Mouse (Mus musculus): ENCODE measurements at regions not wholly inside any gene's neighbourhood (a gene's known extent, or its start where the extent isn't known, plus 50 kb on each side); places are given as distances from the start of the nearest gene placed in this dataset.

DNA sequence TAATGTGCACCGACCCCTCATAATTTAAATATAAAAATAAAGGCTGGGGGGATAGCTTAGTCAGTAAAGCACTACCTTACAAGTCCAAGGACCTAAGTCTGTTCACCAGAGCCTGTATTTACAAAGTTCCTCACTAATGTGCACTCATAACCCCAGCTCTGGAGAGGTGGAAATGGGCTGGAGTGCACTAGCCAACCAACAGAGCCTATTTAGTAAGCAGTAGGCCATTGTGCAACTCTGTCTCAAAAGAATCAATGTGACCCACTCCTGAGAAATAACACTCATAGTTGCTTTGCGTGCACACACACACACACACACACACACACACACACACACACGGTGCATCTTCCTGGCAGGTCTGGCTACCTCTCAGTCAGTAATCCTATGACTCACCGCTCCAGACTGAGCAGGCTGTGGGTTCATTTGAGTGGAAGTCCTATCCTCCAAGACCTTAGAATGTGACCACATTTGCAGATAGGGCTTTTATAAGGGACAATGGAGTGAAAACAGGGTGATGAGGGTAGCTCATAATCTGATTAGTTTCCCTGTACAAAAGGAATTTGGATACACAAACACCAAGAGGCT lies 256.9 kb downstream of the Bcor start:
- no peak for DNase-seq (ENCODE audit: low read depth, low spot score)

GRCm38 (mm10) chrX:11905231-11905630 lies 254.9 kb downstream of the Bcor start:
- DNase-seq (ENCODE audit: low read depth, low spot score) = no peak

DNA sequence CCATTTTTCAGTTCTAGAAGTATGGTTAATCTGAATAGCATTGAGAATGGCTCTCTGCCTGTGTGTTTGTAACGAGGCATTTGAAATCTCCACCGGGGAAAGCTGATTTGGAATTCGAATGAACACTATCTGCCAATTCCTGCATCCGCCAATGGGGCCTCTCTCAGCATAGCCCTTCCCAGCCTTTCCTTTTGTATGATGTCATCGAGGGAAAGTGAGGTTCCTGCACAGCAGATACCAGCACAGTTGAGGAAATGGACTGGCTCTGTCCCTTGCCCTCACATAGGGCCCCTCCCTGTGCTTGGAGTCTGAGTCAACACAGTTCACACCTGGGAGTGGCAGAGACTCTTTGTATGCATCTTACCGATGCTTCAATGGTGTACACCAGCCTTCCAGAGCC lies 253.0 kb downstream of the Bcor start:
- no peak for DNase-seq (ENCODE audit: low read depth, low spot score)

GRCm38 (mm10) chrX:11915984-11916383 lies 244.2 kb downstream of the Bcor start:
- DNase-seq (ENCODE audit: low read depth, low spot score) = no peak

DNA sequence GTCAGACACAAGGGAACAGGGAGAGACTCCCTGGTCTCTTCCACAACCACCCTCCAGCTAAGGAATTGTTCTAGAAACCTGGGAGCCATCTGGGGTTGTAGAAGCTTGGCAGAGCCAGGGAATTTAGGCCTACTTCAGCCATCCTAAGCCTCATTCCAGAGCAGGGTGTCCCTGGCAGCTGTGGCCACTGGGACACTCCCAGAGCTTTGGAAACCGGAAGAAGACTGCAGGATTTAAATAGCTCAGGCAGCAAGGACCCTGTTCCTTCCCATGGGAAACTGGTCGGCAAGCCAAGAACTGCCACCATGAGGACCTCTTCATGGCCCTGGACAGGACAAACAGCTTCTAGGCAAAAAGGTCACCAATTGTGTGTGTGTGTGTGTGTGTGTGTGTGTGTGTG lies 239.9 kb downstream of the Bcor start:
- DNase-seq (ENCODE audit: low read depth, low spot score) = no peak

DNA sequence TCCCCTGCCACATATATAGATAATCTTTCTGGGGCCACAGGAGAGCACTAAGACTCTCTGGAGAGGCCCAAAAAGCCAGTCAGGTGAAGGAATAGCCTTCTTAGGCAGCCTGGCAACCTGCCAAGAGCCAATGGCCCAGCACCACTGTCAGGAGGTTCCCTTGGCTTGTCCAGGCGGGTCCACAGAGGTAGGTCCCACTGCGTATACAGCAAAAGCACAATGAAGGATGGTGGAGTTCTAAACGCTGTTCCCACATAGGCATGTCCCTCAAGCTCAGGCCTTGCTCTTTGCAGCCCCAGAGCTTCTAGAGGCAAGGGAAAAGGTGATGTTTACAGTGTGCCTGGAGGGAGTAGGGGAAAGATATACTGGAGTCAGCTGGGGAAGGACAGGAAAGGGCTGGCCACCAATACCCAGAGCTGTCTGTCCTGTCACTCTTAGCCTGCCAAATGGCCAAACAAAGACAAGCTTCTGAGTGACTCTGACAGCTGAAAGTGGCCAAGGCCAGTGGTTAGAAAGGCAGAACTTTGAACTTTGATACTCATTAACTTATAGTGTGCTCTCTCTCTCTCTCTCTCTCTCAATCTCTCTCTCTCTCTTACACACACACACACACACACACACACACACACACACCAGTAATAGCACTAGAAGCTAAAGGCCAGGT lies 235.4 kb downstream of the Bcor start:
- no peak for DNase-seq (ENCODE audit: low read depth, low spot score)

- no peak for DNase-seq (ENCODE audit: low read depth, low spot score)
These were observed 233.2 kb downstream of the Bcor start for GRCm38 (mm10) chrX:11926868-11927535.

DNA sequence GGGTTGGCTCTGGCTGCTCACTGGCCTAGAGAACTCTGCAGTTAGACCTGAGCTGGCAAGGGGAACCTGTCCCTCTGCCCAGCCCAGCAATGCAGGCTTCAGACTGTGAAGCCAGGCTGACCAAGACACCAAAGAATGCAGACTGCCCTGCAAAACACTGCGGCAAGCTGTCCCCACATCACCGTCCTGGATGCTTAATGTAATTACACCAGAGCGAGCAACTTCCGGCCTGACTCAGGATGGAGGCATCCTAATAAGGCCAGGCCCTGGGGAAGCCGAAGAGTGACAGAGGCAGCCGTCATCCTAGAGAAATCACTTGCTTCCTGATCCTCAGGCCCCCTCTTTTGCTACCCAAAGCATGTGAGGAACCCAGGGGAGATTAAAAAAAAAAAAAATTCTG lies 230.7 kb downstream of the Bcor start:
- DNase-seq (ENCODE audit: low read depth, low spot score) = no peak

GRCm38 (mm10) chrX:11931432-11931831 lies 228.7 kb downstream of the Bcor start:
- no peak for DNase-seq (ENCODE audit: low read depth, low spot score)

DNA sequence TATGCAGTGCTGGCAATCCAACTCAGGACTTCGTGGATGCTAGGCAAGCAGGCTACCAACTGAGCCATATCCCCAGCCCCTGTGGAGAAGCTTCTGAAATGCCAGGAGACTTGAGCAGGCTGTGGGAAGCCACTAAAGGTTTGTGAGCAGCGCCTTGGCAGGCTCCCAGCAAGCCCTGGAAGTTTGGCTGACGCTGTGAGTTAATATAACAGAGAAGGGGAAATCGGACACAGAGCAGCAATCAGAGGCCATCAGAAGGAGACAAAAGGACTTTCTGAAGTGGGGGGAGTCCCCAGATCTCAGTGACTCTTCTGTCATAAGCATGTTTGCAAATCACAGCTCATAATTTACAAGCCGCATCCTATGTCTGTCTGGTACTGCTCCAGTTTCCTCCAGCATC lies 224.8 kb downstream of the Bcor start:
- no peak for DNase-seq (ENCODE audit: low read depth, low spot score)

DNA sequence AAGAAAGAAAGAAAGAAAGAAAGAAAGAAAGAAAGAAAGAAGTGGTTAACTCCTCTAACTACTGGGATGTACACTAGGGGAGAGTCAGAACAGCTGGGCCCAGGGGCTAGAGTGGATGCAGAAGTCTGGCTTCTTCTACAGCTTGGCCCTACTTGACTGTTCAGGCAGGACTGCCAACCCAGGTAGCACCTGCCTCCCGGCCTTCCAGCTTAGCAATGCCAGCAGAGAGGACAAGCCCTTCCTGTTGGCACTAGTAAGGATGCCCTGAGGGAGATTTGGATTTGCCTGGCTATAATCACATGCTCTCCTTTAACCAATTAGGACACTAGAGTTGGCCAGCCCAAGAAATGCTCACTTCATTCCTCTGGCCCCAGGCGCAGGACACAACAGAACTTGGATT lies 219.9 kb downstream of the Bcor start:
- no peak for DNase-seq (ENCODE audit: low read depth, low spot score)

DNA sequence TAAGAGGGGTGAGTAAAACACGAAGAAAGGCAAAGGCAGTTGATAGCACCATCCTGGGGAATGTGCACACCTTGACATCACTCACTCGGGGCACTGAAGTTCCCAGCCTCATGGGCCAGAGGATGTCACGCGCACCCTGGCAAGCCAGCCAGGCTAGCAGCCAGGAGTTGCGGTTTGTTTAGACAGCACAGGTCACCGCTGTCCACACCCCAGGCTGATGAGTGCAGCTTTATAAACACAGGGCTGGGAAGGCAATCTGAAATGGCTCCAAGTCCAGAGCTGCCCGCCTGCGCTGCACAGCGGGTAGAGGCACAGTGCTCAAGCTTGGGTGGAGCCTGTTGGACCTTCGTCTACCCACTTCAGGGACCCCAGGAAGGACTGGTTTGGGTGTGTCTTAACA lies 216.8 kb downstream of the Bcor start:
- DNase-seq (ENCODE audit: low read depth, low spot score) = no peak

DNA sequence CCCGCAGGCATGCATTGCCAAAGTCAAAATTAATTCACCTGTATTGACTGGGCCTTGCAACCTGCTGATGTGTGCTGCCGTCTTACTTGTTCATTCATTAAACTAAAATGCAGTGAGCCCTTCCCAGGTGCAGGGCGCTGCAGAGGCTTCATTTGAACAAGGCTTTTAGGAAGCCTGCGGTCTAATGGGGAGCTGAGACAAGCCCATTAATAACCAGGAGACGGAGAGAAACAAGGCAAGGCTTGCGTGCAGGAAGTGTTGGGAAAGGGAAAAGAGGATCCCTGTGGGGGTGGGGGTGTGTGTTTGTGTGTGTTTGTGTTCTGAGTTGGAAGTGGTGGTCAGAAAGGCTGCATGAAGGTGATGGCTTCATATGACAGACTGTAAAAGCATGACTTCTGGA lies 215.6 kb downstream of the Bcor start:
- no peak for DNase-seq (ENCODE audit: low read depth, low spot score)

DNA sequence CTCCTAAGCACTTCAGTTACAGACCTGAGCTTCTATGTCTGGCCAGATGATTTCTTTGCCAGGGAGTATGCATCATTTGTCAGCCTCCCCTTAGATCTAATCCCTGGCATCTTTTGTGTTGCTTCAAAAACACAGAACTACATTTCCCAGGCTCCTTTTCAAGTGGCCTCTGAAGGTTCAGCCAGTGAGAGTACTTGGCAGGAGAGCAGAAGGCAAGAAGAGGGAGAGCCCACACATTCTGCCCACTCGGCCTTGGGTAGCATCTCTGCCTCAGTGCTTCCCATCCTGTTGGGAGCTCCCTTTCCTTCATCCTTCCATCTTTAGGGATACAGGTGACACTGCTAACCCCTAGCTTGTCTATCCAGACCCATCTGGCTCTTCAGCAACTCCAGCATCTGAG lies 214.9 kb downstream of the Bcor start:
- no peak for DNase-seq (ENCODE audit: low read depth, low spot score)

DNA sequence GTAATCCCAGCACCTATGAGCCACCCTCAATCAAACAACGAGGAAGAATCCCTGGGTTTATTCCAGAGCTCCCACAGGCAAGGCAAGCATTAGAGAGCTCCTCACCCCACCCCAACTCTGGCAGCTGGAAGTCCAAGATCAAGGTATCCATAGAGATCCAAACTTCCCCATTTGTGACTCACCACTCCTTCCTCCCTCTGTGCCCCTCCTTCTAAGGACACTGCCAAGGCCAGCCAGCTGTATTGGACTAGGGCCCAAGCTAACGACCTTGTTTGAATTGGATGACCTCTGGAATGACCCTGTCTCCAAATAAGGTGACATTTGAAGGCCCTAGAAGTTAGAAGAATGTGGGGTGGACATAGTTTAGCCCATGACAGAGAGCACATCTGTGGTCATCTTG lies 208.0 kb downstream of the Bcor start:
- DNase-seq (ENCODE audit: low read depth, low spot score) = no peak

DNA sequence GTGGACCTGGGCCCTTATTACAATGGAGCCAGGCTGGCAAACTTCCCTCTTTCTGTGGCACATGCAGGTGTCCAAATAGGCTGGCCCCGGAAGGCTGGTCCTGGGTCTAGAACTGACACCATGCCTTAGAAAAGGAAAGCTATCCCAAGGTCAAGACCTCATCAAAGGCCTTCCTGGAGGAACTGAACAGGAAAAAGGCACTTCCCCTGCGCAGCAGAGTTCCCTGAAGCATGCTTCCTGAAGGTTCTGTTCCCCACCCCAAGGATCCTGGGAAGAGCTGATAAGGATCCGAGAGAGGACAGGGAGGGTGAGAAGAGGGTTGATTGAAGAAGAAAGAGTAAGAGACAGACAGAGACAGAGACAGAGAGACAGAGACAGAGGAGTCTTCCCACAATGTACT lies 204.0 kb downstream of the Bcor start:
- DNase-seq (ENCODE audit: low read depth, low spot score) = no peak

GRCm38 (mm10) chrX:11957011-11957410 lies 203.1 kb downstream of the Bcor start:
- DNase-seq (ENCODE audit: low read depth, low spot score) = no peak

DNA sequence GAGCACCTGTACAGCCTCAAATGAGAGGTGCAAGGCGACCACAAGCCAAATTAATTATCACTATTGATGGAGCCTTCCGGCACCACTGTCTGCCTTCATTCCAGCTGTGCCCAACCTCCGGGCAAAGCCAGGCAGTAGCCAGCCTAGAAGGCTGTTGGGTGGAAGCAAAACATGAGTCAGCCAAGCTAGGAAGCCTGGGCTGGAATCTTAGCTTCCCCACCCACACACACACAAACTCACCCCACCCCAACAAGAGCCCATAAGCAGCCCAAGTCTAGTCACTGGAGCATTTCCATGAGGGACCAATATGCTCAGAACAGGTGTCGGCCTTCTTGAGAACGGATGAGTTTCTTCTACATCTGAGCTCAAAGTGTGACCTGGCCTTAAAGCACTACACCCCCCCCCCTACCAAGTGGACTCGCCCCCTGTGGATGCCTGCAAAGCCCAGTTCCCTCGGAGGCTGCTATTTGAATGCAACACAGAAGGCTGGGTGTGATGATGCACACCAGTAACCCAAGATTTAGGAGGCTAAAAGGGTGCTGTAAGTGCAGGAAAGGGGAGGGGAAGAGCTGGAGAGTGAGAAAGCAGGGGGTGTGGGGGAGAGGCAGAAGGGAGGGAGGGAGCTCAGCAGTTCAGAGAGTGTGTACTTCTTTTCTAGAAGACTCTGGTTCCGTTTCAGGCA lies 200.1 kb downstream of the Bcor start:
- no peak for DNase-seq (ENCODE audit: low read depth, low spot score)

GRCm38 (mm10) chrX:11961350-11961749 lies 198.8 kb downstream of the Bcor start:
- no peak for DNase-seq (ENCODE audit: low read depth, low spot score)

DNA sequence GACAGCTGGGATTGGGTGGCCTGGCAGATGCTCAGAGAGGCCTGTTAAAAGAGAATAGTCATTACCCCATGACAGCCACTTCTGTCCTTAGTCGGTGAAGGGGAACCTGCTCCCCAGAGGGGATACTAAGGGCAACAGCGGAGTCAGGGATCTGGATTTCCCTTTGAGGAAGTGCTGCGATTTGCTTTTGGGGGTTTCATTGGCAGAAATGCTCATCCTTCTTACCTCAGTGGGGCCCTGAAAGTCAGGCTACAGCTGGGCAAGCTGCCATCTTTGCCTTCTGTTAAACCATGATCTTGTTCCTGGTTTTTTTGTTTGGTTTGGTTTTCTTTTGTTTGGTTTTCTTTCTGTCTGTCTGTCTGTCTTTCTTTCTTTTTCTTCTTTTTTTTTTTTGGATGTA lies 195.7 kb downstream of the Bcor start:
- DNase-seq (ENCODE audit: low read depth, low spot score) = no peak

DNA sequence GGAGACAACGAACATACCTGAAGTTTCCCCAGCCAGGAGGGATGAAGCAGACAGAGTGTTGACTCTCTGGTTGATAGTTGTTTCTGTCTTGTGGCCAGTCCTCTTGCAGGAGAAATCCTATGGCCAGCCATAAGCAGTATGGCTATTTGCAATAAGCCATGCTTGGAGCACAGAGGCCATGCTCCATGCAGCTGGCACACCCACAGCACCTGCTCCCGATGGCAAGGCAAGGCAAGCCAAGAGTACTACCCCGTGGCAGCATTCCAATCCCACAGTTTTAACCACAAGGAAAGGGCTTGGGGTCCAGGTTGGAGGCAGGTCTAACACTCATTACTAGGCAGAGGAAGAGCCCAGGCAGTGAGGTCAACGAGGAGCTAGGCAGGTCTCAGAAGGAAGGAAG lies 181.5 kb downstream of the Bcor start:
- DNase-seq (ENCODE audit: low read depth, low spot score) = no peak

GRCm38 (mm10) chrX:11983276-11983675 lies 176.9 kb downstream of the Bcor start:
- DNase-seq (ENCODE audit: low read depth, low spot score) = no peak

Measured in CD4-positive helper T cell, adult 2 months (primary cell).